Mouse (Mus musculus) heart, embryonic 12.5 days (tissue): ENCODE measurements at regions not wholly inside any gene's neighbourhood (a gene's known extent, or its start where the extent isn't known, plus 50 kb on each side); places are given as distances from the start of the nearest gene placed in this dataset.

ENCODE experiments used
- ATAC-seq: fragments of 200-750 bp; cut with Nextera tagmentation; 2 replicates; pipeline ENCODE4 v1.8.0; 2017; ENCODE audit warnings: moderate TSS enrichment, moderate library complexity; ENCODE audit not compliant: insufficient number of reproducible peaks, low FRiP score
- H3K27ac ChIP-seq: fragments of 300-500 bp; sonication (generic); 2 replicates; pipeline ENCODE4 v1.5.1; 2016; ENCODE audit warnings: mild to moderate bottlenecking, moderate library complexity; ENCODE audit not compliant: poor library complexity, severe bottlenecking
- H3K27me3 ChIP-seq: fragments of 300-500 bp; sonication (generic); replicated peaks from 2 replicates; pipeline ENCODE4 v1.6.1; 2016; ENCODE audit warnings: mild to moderate bottlenecking, moderate library complexity
- H3K36me3 ChIP-seq: fragments of 300-500 bp; sonication (generic); 2 replicates; pipeline ENCODE4 v1.6.1; 2016; ENCODE audit warnings: mild to moderate bottlenecking, moderate library complexity
- H3K4me1 ChIP-seq: fragments of 300-500 bp; sonication (generic); replicated peaks from 2 replicates; pipeline ENCODE4 v1.6.1; 2016; ENCODE audit warnings: mild to moderate bottlenecking
- H3K4me2 ChIP-seq: fragments of 300-500 bp; sonication (generic); 2 replicates; pipeline ENCODE4 v1.6.1; 2016; ENCODE audit warnings: mild to moderate bottlenecking, moderate library complexity
- H3K4me3 ChIP-seq: fragments of 300-500 bp; sonication (generic); 2 replicates; pipeline ENCODE4 v1.5.1; 2016; ENCODE audit warnings: mild to moderate bottlenecking
- H3K9ac ChIP-seq: fragments of 300-500 bp; sonication (generic); 2 replicates; pipeline ENCODE4 v1.6.1; 2016; ENCODE audit warnings: mild to moderate bottlenecking, moderate library complexity
- H3K9me3 ChIP-seq: fragments of 300-500 bp; sonication (generic); replicated peaks from 2 replicates; pipeline ENCODE4 v1.6.1; 2016; ENCODE audit warnings: mild to moderate bottlenecking, moderate library complexity
- WGBS: fragments of 180-500 bp; shearing (Covaris S2); methylation state at CpG from one replicate; pipeline ENCODE4 v1.1.7; 2016; 5-methylcytosine and 5-hydroxymethylcytosine counted together

- ATAC-seq, result no peak
- Histone ChIP-seq H3K27ac (no peak overlapping the region), H3K36me3 (no peaks in the 10 kb centered on the region), H3K9me3 (no peaks in the 10 kb centered on the region), H3K9ac (no peak overlapping the region), H3K4me3 (no peak overlapping the region), H3K4me1 (peaks cover 4% of the 10 kb centered on the region), H3K4me2 (no peak overlapping the region), H3K27me3 (no peaks in the 10 kb centered on the region)
- WGBS, result 84% methylated on average over 3 of the region's 3 CpGs
Measured at GRCm38 (mm10) chr10:44688555-44688954, 160.3 kb upstream of the Prdm1 start.

DNA sequence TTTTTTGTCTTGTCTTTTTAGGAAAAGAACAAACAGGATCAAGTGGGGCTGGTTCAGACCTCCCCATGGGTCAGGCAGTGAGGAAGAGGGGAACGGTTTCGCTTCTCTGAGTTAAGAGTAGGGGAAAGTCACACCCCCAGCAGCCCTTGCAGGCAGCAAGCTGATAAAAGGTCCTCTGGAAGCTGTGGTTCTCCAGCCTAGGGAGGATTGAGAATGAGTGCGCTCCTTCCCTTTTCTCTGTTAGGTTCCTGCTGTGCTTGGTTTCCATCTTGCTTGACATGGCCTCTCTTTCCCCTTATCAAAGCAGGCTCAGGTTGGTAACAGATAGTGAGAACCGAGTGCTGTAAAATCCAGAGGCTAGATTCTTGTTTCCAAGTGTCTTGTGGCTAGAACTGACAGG lies 157.8 kb upstream of the Prdm1 start:
- H3K9ac ChIP-seq, result no peak overlapping the region
- no peak overlapping the region for H3K4me2 ChIP-seq
- no peak for ATAC-seq
- 29% methylated on average over 4 of the region's 4 CpGs for WGBS
- H3K9me3 ChIP-seq, result no peaks in the 10 kb centered on the region
- H3K4me1 ChIP-seq, result peaks cover 4% of the 10 kb centered on the region
- H3K27ac ChIP-seq, result no peak overlapping the region
- no peaks in the 10 kb centered on the region for H3K36me3 ChIP-seq
- no peak overlapping the region for H3K4me3 ChIP-seq
- H3K27me3 ChIP-seq, result no peaks in the 10 kb centered on the region

DNA sequence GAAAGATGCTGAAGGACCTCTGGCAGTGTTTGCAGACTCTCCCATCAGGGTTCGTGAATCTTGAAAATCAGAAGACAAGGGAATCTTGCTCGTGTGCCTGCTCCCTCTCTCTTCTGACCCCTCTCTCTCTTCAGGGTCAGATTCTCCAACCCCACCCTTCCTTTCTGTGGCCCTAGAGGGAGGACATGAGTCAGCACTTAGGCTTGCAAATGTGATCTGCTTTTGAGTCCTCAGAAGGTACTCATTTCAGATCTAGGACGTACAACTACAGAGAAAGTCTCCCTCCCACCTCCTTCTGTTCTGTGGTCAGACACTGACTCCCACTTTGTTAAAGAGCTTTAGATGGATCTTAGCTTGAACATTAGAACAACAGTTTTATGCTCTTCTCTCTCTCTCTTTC lies 156.9 kb upstream of the Prdm1 start:
- no peak for ATAC-seq
- WGBS, result 52% methylated on average over 3 of the region's 3 CpGs
- Histone ChIP-seq H3K36me3 (no peaks in the 10 kb centered on the region), H3K9ac (no peak overlapping the region), H3K27me3 (no peaks in the 10 kb centered on the region), H3K4me3 (no peak overlapping the region), H3K4me1 (peaks cover 4% of the 10 kb centered on the region), H3K4me2 (no peak overlapping the region), H3K27ac (no peak overlapping the region), H3K9me3 (no peaks in the 10 kb centered on the region)

DNA sequence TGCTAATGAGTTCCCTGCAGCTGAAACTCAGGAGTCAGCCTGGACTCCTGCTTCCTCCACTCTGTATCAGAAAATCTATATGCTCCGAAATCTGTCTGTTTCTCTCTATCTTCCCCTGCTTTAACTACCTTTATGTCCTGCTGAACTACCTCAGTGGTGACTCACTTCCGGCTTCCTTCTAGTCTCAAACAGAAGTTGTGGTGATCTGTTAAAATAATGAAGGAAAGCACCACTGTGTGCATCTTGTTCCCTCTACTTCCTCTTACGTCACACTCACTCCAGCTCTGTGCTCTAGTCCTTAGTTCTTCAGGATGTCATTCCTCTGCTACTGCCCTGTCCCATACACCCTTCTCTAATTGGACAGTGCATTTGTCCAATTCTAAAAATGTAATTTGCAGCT lies 148.2 kb upstream of the Prdm1 start:
- H3K4me3 ChIP-seq, result no peak overlapping the region
- H3K9ac ChIP-seq, result no peak overlapping the region
- H3K27me3 ChIP-seq, result no peaks in the 10 kb centered on the region
- ATAC-seq, result no peak
- no peak overlapping the region for H3K27ac ChIP-seq
- 63% methylated on average over 3 of the region's 3 CpGs for WGBS
- H3K4me1 ChIP-seq, result no peaks in the 10 kb centered on the region
- H3K9me3 ChIP-seq, result no peaks in the 10 kb centered on the region
- H3K36me3 ChIP-seq, result no peaks in the 10 kb centered on the region
- H3K4me2 ChIP-seq, result no peak overlapping the region

DNA sequence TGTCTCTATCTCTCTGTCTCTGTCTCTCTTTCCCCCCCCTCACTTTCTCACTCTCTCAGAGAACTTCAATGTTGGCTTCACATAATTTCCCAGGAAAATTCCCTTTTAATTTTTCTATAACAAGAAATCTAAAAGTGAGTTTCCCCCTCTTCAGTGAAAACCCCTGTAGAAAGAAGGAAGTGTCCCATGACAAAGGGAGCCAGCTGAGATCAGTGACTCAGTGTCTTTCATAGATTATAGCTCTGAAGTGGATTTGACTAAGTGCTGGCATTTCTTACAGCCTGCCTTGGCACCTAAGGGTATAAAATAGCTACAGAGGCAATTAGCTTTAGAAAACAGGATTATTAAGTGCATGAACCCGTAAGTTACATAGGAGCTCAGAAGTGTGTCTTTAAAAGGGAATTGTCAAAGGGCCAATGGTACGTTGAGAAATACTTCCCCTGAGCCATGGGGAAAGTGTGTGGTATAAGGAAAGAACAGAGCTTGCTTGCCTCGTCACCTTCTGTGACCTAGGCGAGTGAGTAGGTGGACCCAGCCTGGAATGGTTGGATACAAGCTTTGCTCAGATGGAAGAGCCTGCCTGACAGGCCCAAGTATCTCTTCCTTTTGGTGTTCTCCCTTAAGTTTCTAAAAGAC lies 137.3 kb upstream of the Prdm1 start:
- no peak overlapping the region for H3K9ac ChIP-seq
- no peak for ATAC-seq
- no peaks in the 10 kb centered on the region for H3K36me3 ChIP-seq
- no peaks in the 10 kb centered on the region for H3K9me3 ChIP-seq
- no peak overlapping the region for H3K27ac ChIP-seq
- H3K4me2 ChIP-seq, result no peak overlapping the region
- WGBS, result 76% methylated on average over 4 of the region's 4 CpGs
- H3K4me1 ChIP-seq, result no peaks in the 10 kb centered on the region
- H3K27me3 ChIP-seq, result no peaks in the 10 kb centered on the region
- H3K4me3 ChIP-seq, result no peak overlapping the region

DNA sequence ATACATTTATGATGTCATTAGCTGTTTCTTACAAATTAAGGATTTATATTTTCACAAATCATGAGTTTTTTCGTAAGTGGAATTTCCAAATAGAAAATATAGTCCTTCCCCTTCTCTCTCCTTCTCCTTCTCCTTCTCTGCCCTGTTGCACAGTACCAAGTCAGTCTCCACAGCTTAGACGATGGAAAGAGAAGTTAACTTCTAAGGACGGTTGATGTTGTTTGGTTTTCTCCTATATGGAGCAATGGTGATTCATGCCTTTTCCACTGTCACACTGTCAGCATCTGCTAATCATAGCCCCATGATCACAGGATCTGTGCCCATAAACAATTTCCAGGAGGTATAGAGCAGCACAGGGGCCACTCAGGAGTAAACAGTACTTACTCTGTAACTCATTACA lies 131.2 kb upstream of the Prdm1 start:
- no peak overlapping the region for H3K9ac ChIP-seq
- H3K4me1 ChIP-seq, result no peaks in the 10 kb centered on the region
- no peaks in the 10 kb centered on the region for H3K9me3 ChIP-seq
- no peaks in the 10 kb centered on the region for H3K27me3 ChIP-seq
- no peak overlapping the region for H3K27ac ChIP-seq
- H3K4me3 ChIP-seq, result no peak overlapping the region
- no peak overlapping the region for H3K4me2 ChIP-seq
- 84% methylated on average over 3 of the region's 3 CpGs for WGBS
- no peak for ATAC-seq
- H3K36me3 ChIP-seq, result no peaks in the 10 kb centered on the region

DNA sequence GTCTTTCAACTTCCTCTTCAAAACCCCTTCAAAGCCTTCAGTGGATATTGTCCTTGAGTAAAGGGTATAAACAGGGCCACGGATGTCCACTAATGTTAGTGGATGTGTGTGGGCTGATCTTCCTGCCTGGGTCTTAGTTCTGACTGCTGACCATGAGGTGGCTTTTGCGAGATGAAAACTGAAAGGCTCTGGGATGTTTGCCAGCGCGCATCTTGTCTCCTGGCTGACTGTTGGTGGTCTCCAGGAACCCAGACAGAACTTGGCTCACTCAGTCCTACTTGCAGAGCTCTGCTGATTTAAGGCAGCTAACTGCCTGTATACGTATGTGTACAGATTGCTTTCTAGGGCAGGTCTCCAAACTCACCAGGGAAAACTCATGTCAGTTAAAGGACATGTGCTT lies 125.5 kb upstream of the Prdm1 start:
- H3K27ac ChIP-seq, result no peak overlapping the region

DNA sequence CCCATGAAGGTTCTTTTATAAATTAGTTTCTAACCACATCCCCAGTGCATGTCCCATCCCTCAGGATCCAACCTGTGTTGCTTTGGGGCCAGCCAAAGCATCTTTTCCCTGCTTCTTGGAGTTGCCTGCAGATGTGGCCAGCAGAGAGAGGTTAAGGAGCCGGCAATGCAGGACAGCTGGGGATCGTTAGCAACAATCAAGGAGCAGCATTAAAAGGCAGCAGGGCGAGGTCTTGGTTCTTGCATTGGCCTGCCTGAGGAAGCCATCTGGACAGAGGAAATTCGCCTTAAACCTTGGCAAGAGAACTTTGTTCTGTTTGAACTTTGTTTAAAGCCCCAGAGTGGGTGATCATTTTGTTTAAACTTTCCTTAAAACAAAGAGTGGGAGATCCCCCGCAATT lies 118.7 kb upstream of the Prdm1 start:
- no peak overlapping the region for H3K9ac ChIP-seq
- no peak for ATAC-seq
- H3K27ac ChIP-seq, result no peak overlapping the region
- H3K27me3 ChIP-seq, result no peaks in the 10 kb centered on the region
- no peaks in the 10 kb centered on the region for H3K36me3 ChIP-seq
- 0 out of 2 replicates have a peak, but pooled peaks cover 3% of the 10 kb centered on the region for H3K9me3 ChIP-seq
- H3K4me3 ChIP-seq, result no peak overlapping the region
- no peak overlapping the region for H3K4me2 ChIP-seq
- WGBS, result 40% methylated on average over 5 of the region's 5 CpGs
- H3K4me1 ChIP-seq, result no peaks in the 10 kb centered on the region

More for the DNA sequence above, 125.5 kb upstream of the Prdm1 start:
- no peaks in the 10 kb centered on the region for H3K4me1 ChIP-seq
- 75% methylated on average over 5 of the region's 5 CpGs for WGBS
- no peak overlapping the region for H3K9ac ChIP-seq
- no peaks in the 10 kb centered on the region for H3K9me3 ChIP-seq
- H3K27me3 ChIP-seq, result no peaks in the 10 kb centered on the region
- ATAC-seq, result no peak
- no peaks in the 10 kb centered on the region for H3K36me3 ChIP-seq
- H3K4me3 ChIP-seq, result no peak overlapping the region
- H3K4me2 ChIP-seq, result no peak overlapping the region

DNA sequence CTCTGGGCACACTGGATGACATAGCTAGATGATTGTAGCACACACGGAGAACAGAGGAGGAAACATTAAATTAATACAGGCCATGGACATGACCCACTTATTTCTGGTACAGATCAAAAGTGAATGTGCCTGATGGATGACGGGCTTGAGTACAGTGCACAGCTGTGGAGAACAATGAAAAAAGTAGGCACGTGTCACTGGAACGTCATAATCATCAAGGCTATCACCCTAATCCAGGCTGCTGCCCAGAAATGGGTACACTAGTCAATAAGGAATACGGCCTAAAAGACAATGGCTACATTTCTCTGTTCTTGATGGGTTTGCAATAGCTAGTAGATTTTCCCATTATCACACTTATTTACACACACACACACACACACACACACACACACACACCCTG lies 118.3 kb upstream of the Prdm1 start:
- H3K9me3 ChIP-seq, result 0 out of 2 replicates have a peak, but pooled peaks cover 3% of the 10 kb centered on the region
- H3K27ac ChIP-seq, result no peak overlapping the region
- H3K4me3 ChIP-seq, result no peak overlapping the region
- no peaks in the 10 kb centered on the region for H3K36me3 ChIP-seq
- no peaks in the 10 kb centered on the region for H3K4me1 ChIP-seq
- no peak for ATAC-seq
- H3K4me2 ChIP-seq, result no peak overlapping the region
- no peak overlapping the region for H3K9ac ChIP-seq
- 87% methylated on average over 5 of the region's 5 CpGs for WGBS
- no peaks in the 10 kb centered on the region for H3K27me3 ChIP-seq

DNA sequence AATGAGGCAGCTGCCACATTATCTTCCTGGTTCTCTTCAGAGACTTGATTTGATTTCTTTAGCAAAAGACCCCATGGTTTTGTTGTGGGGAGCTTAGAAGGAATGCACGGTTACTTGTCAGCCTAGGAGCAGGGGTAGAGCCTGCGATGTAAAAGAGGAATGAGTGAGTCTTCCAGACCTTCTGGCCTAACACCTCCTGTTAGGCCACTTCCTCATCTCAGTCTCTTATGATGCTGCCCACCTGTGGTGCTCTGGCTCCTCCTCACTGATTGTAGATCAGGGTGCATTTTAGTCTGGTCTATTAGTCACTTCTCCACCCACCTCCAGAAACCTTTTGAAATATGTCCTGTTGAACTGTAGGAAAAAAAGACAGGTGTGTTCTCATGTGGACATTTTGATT lies 113.3 kb upstream of the Prdm1 start:
- no peak for ATAC-seq
- Histone ChIP-seq H3K27ac (no peak overlapping the region), H3K4me1 (no peaks in the 10 kb centered on the region), H3K9me3 (0 out of 2 replicates have a peak, but pooled peaks cover 3% of the 10 kb centered on the region), H3K4me2 (no peak overlapping the region), H3K9ac (no peak overlapping the region), H3K36me3 (no peaks in the 10 kb centered on the region), H3K4me3 (no peak overlapping the region), H3K27me3 (no peaks in the 10 kb centered on the region)
- 80% methylated on average over 2 of the region's 2 CpGs for WGBS

GRCm38 (mm10) chr10:44640620-44641019 lies 112.3 kb upstream of the Prdm1 start:
- Histone ChIP-seq H3K9me3 (0 out of 2 replicates have a peak, but pooled peaks cover 3% of the 10 kb centered on the region), H3K9ac (no peak overlapping the region), H3K27ac (no peak overlapping the region), H3K4me1 (no peaks in the 10 kb centered on the region), H3K4me3 (no peak overlapping the region), H3K4me2 (no peak overlapping the region), H3K36me3 (no peaks in the 10 kb centered on the region), H3K27me3 (no peaks in the 10 kb centered on the region)
- 88% methylated on average over 8 of the region's 8 CpGs for WGBS
- no peak for ATAC-seq

DNA sequence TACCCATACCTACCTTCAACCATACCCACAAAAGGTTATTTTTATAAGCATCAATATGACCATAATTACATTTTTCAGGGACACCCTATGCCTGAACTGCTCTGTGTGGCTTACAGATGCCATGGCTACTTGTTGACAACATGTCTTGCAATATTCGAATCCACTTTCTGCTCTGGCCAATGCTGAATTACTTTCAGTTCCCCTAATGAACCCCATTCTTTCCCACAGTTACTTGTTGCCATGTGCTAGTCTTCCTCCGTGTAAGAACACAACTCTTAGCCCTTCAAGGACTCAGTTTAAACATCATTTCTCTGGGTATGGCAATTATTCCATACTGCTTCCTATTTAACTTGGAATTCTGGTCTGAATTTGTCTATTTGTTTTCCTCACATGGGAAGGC lies 110.4 kb upstream of the Prdm1 start:
- Histone ChIP-seq H3K4me1 (no peaks in the 10 kb centered on the region), H3K4me2 (no peak overlapping the region), H3K27ac (no peak overlapping the region), H3K9me3 (0 out of 2 replicates have a peak, but pooled peaks cover 3% of the 10 kb centered on the region), H3K4me3 (no peak overlapping the region), H3K9ac (no peak overlapping the region), H3K27me3 (no peaks in the 10 kb centered on the region), H3K36me3 (no peaks in the 10 kb centered on the region)
- WGBS, result 77% methylated on average over 2 of the region's 2 CpGs
- no peak for ATAC-seq
